Mouse (Mus musculus): ENCODE measurements around the gene Tbc1d16. TPM values are rescaled to one million over a fixed set of nuclear protein-coding genes. Genes with fewer than 3 reads are reported as not detected.

Tbc1d16 gene
- polyA plus RNA-seq, 1 experiment from 2014 or later: 41.1 TPM

DNA sequence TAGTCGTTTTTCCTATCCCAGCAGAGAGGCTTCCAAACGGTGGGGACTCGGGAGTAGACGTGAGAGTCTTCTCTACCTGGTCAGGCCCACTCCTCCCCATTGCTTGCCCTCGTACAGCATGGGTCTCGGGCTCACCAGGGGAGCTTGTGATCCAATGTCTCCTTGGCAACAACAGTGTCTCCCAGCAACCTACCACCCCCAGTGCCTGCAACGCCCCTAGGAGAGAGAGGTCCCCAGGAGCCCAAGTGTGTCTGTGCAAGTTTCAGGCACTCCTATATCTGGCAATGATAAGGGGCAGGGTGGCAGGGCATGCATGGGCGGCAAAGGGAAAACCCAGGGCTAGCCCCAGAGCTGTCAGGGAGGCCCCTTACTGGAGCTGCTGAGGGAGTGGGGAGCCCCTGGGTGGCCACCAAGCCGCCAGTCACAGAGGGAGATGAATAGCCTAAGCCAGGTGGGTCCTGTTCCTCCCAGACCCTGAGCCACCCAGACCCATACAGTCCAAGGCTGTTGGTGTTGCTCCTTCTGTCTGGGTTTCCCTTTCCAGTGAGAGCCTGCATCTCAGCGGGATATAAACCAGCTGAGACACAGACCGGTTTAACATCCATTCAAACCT lies 99.5 kb downstream of the Tbc1d16 start:
- H3K27me3 ChIP-seq (ENCODE audit: control insufficient read depth, insufficient read depth, low read length): no peaks in the 10 kb centered on the region
- H3K36me3 ChIP-seq (ENCODE audit: control insufficient read depth, insufficient read depth, low read length): no peaks in the 10 kb centered on the region
- peaks cover 38% of the 10 kb centered on the region for H3K4me1 ChIP-seq (ENCODE audit: control insufficient read depth, insufficient read depth, low read length)
- H3K4me3 ChIP-seq (replicated peaks; ENCODE audit: low read depth, low read length): no peak overlapping the region
- WGBS: 38% methylated on average over 11 of the region's 11 CpGs
- H3K27ac ChIP-seq (replicated peaks; ENCODE audit: low read depth, low read length): 0 out of 2 replicates have a peak overlapping the region, but pooled peaks have one; percentile 8
- H3K9me3 ChIP-seq (ENCODE audit: control insufficient read depth, low read length): no peaks in the 10 kb centered on the region
- DNase-seq: no peak
- no peak for ATAC-seq (ENCODE audit: low FRiP score, low TSS enrichment)
- no peak overlapping the region for H3K4me2 ChIP-seq (ENCODE audit: low read length)
- H3K9ac ChIP-seq (replicated peaks; ENCODE audit: low read length): peak overlapping the region; percentile 20; the same call in 1 of the 2 replicates

DNA sequence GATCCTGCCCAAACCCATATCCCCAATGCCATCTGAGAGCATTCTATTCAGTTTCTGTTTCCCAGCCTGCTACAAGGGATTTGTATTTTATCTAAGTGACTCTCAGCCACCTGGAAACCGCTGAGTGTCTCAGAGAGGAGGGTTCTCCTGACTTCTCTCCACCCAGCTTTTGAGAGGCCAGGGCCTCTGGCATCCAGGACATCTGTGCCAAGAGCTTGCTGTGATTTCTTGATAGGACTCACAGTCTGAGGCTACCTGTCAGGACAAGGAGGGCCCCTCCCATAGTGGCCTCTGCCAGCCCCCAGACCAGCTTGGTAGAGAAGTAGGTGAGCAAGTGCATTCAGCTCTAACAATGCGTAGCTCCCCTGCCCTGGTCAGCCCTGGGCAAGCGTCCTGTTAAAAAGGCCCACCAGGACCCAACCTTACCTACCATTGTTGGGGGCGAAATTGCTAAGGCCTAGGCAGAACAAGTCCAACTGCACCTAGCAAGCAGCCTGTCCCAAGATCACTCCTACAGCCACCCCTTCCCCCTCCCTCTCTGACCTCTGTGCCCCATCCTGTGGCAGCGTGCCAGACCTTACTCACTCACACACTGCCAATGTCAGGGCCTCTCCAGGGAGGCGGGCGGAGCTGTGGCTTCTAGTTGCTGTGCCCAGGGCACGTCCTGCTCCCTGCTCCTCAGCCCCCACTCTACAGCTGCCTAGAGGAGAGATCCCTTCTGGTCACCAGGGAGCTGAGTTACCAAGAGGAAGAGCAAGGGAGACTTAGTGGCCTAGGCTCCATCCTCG lies 100.4 kb downstream of the Tbc1d16 start:
- H3K9ac ChIP-seq (replicated peaks; ENCODE audit: low read length): 0 out of 2 replicates have a peak overlapping the region, but pooled peaks have one; percentile 20
- no peaks in the 10 kb centered on the region for H3K9me3 ChIP-seq (ENCODE audit: control insufficient read depth, low read length)
- H3K4me3 ChIP-seq (replicated peaks; ENCODE audit: low read depth, low read length): no peak overlapping the region
- H3K27me3 ChIP-seq (ENCODE audit: control insufficient read depth, insufficient read depth, low read length): no peaks in the 10 kb centered on the region
- H3K36me3 ChIP-seq (ENCODE audit: control insufficient read depth, insufficient read depth, low read length): no peaks in the 10 kb centered on the region
- DNase-seq: peak; percentile 56
- H3K4me2 ChIP-seq (ENCODE audit: low read length): no peak overlapping the region
- peaks cover 37% of the 10 kb centered on the region for H3K4me1 ChIP-seq (ENCODE audit: control insufficient read depth, insufficient read depth, low read length)
- no peak for ATAC-seq (ENCODE audit: low FRiP score, low TSS enrichment)
- 64% methylated on average over 9 of the region's 9 CpGs for WGBS
- 0 out of 2 replicates have a peak overlapping the region, but pooled peaks have one; percentile 13 for H3K27ac ChIP-seq (replicated peaks; ENCODE audit: low read depth, low read length)

DNA sequence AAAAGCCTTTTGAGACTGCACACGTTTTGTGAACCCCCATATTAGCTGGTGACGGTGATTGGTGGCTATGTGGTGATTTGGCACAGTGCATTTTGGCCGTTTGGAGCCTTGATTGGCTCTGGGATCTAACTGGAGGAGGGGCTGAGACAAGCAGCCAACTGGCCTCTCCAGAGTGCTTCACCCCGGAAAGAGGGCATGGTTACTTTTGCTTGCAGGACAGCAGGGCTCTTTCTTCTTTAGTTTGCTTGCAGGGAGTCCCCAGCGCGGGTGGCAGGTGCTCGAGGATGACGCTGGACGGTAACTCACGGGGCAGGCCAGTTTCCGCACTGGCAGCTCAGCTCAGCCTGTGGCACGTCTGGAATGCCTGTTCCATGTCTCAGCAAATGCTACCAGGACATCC lies 101.2 kb downstream of the Tbc1d16 start:
- Histone ChIP-seq H3K27ac (replicated peaks; ENCODE audit: low read depth, low read length) (0 out of 2 replicates have a peak overlapping the region, but pooled peaks have one; percentile 28), H3K36me3 (ENCODE audit: control insufficient read depth, insufficient read depth, low read length) (no peaks in the 10 kb centered on the region), H3K4me3 (replicated peaks; ENCODE audit: low read depth, low read length) (no peak overlapping the region), H3K4me1 (ENCODE audit: control insufficient read depth, insufficient read depth, low read length) (peaks cover 37% of the 10 kb centered on the region), H3K4me2 (ENCODE audit: low read length) (no peak overlapping the region; the same call in 1 of the 2 replicates), H3K27me3 (ENCODE audit: control insufficient read depth, insufficient read depth, low read length) (no peaks in the 10 kb centered on the region), H3K9ac (replicated peaks; ENCODE audit: low read length) (no peak overlapping the region; the same call in 1 of the 2 replicates), H3K9me3 (ENCODE audit: control insufficient read depth, low read length) (no peaks in the 10 kb centered on the region)
- ATAC-seq (ENCODE audit: low FRiP score, low TSS enrichment) (no peak), DNase-seq (no peak)
- 27% methylated on average over 12 of the region's 12 CpGs for WGBS

DNA sequence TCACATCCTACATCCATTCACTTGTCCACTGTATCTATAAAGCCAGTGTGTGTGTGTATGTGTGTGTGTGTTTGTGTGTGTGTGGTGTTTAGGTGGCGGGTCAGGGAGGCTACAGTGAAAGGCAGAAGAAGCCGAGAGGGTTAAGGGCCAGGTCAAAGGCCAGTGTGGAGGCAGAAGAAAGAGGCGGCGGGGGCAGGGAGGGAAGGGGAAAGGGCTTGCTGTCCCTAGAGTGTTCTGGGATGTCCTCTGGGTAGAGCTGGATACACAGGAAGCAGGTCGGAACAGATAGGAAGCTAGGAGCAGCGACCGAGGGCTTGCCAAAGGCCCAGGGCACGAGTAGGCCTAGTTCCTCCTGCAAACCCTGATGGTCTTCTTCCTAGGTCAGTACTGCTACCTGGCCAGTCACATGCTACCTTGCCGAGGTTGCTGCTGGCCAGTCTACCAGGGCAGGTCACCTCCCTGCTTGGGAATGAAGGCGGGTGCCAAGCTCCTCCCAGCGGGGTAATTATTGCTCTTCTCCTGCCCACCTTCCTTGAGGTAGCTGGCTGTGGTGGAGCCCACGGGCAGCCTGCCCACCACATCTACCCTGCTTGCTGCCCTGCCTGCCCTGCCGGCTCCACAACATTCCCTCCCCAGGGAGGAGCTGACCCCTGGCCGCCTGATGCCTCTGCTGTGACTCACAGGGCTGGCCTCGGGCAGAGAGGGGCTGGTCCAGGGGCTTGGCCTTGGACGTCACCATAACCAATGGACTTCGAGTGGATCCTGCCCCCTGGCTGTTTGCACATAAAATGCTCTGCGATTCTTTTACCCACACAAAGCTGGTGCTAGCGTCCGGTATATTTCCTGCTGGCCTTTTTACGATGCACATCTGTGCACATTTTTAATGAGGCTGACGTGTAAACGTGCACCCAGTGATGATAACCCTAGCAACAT lies 102.1 kb downstream of the Tbc1d16 start:
- Histone ChIP-seq H3K27ac (replicated peaks; ENCODE audit: low read depth, low read length) (peak overlapping the region; percentile 28; the same call in 1 of the 2 replicates), H3K4me1 (ENCODE audit: control insufficient read depth, insufficient read depth, low read length) (peaks cover 37% of the 10 kb centered on the region), H3K4me2 (ENCODE audit: low read length) (peak overlapping the region; percentile 15; the same call in 1 of the 2 replicates), H3K36me3 (ENCODE audit: control insufficient read depth, insufficient read depth, low read length) (no peaks in the 10 kb centered on the region), H3K9ac (replicated peaks; ENCODE audit: low read length) (no peak overlapping the region; the same call in 1 of the 2 replicates), H3K9me3 (ENCODE audit: control insufficient read depth, low read length) (no peaks in the 10 kb centered on the region), H3K4me3 (replicated peaks; ENCODE audit: low read depth, low read length) (no peak overlapping the region), H3K27me3 (ENCODE audit: control insufficient read depth, insufficient read depth, low read length) (no peaks in the 10 kb centered on the region)
- peak; percentile 76 for DNase-seq
- 0 out of 2 replicates have a peak, but pooled peaks have one; percentile 29 for ATAC-seq (ENCODE audit: low FRiP score, low TSS enrichment)
- 38% methylated on average over 23 of the region's 23 CpGs for WGBS

DNA sequence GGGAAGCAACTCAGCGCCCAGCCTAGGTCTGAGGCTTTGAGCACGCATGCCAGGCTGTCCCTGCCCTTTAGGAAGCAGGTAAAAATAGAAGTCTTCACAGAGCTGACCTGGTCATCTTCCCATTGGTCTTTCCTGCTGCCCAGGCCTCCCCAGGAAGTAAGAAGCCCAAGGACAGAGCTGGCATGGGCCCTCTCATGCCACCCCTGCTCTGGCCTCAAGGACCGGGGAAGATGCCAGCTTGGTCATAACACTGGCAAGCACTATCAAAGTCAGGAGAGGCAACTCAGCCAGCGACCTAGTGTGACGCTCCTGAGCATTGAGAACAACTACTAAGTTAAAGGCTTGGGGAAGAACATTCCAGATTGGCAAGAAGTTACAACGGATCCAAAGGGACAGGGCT lies 103.8 kb downstream of the Tbc1d16 start:
- Histone ChIP-seq H3K4me3 (replicated peaks; ENCODE audit: low read depth, low read length) (no peak overlapping the region), H3K27ac (replicated peaks; ENCODE audit: low read depth, low read length) (no peak overlapping the region), H3K9me3 (ENCODE audit: control insufficient read depth, low read length) (no peaks in the 10 kb centered on the region), H3K4me1 (ENCODE audit: control insufficient read depth, insufficient read depth, low read length) (peaks cover 32% of the 10 kb centered on the region), H3K36me3 (ENCODE audit: control insufficient read depth, insufficient read depth, low read length) (no peaks in the 10 kb centered on the region), H3K4me2 (ENCODE audit: low read length) (no peak overlapping the region), H3K9ac (replicated peaks; ENCODE audit: low read length) (no peak overlapping the region), H3K27me3 (ENCODE audit: control insufficient read depth, insufficient read depth, low read length) (no peaks in the 10 kb centered on the region)
- DNase-seq (no peak), ATAC-seq (ENCODE audit: low FRiP score, low TSS enrichment) (no peak)
- WGBS: 95% methylated on average over 6 of the region's 6 CpGs

DNA sequence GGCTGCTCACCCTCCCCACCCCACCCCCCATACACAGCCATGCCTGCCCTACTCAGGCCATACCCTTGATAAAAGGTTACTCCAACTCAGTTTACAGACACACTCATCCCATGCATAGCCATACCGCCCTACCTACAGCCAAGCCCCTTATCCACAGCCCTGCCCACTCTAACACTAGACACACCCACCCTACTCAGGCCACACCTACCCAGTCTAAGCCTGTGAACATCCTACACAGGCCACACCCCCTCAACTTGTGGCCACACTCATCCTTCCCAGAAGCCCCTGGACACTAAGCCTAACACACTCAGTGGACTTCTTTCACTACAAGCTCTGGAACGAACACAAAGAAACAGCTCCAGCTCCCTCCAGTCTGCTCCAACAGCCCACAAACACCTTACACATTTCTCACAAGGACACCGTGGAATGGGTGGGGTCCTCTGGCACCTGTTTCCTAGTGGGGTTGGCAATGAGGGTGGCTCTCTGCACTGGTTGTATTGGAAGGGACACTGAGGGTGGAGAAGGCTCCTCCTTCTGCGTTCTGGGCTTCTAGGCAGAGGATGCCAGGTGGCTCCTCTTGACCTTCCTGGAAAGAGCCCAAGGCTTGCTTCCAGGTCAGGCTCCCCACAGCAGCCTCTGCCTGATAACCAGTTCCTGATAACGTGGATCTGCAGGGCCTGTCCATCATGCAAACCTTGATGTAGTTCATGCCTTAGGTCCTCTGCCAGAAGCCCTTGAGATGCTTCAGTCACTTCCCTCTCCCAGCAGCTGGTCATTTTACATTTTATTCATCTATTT lies 104.6 kb downstream of the Tbc1d16 start:
- ATAC-seq (ENCODE audit: low FRiP score, low TSS enrichment) (no peak), DNase-seq (no peak)
- Histone ChIP-seq H3K27ac (replicated peaks; ENCODE audit: low read depth, low read length) (no peak overlapping the region), H3K36me3 (ENCODE audit: control insufficient read depth, insufficient read depth, low read length) (no peaks in the 10 kb centered on the region), H3K9ac (replicated peaks; ENCODE audit: low read length) (no peak overlapping the region), H3K27me3 (ENCODE audit: control insufficient read depth, insufficient read depth, low read length) (no peaks in the 10 kb centered on the region), H3K9me3 (ENCODE audit: control insufficient read depth, low read length) (no peaks in the 10 kb centered on the region), H3K4me3 (replicated peaks; ENCODE audit: low read depth, low read length) (no peak overlapping the region), H3K4me1 (ENCODE audit: control insufficient read depth, insufficient read depth, low read length) (peaks cover 31% of the 10 kb centered on the region), H3K4me2 (ENCODE audit: low read length) (no peak overlapping the region)
- 85% methylated on average over 5 of the region's 5 CpGs for WGBS

DNA sequence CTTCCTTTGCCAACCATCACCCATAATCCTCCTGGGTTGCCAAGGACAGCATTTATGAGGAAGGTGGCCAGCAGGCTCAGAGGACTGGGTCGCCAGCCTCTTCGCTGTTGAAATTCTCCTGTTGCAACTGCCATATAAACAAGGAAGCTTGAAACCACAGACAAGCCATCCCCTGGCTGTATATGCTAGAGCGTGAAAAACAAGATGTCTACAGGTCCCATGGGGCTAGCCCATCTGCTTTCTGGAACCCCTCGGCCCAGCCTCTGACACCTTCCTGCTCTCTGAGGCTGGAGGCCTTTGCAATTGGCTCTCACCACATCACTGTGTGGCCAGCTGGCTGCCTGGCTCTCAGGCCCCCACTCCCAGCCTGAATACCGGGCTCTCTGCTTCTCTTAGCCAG lies 105.9 kb downstream of the Tbc1d16 start:
- ATAC-seq (ENCODE audit: low FRiP score, low TSS enrichment): no peak
- Histone ChIP-seq H3K9me3 (ENCODE audit: control insufficient read depth, low read length) (no peaks in the 10 kb centered on the region), H3K4me3 (replicated peaks; ENCODE audit: low read depth, low read length) (no peak overlapping the region), H3K36me3 (ENCODE audit: control insufficient read depth, insufficient read depth, low read length) (no peaks in the 10 kb centered on the region), H3K4me2 (ENCODE audit: low read length) (no peak overlapping the region), H3K4me1 (ENCODE audit: control insufficient read depth, insufficient read depth, low read length) (peaks cover 18% of the 10 kb centered on the region), H3K27me3 (ENCODE audit: control insufficient read depth, insufficient read depth, low read length) (no peaks in the 10 kb centered on the region), H3K9ac (replicated peaks; ENCODE audit: low read length) (no peak overlapping the region), H3K27ac (replicated peaks; ENCODE audit: low read depth, low read length) (no peak overlapping the region)
- 85% methylated on average over 5 of the region's 5 CpGs for WGBS
- no peak for DNase-seq

DNA sequence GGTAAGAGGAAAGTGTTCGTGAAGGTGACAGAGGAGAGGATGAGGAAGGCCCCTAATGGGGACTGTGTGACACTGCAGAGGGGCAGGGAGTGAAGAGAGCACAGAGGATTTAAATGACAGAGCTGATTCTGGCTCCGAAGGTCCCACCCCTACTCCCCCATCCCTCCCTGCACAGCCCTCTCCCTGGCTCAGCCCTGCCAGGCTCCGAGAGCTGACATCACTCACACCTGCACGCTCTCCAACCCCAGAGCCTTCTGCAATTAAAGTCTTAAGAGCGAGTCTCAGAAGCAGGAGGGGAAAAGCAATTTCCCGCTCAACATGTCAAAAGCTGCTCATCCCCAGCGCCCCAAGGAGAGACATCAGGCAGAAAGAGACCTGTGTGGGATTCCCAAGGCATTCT lies 109.4 kb downstream of the Tbc1d16 start:
- Histone ChIP-seq H3K4me2 (ENCODE audit: low read length) (no peak overlapping the region), H3K9ac (replicated peaks; ENCODE audit: low read length) (no peak overlapping the region), H3K27ac (replicated peaks; ENCODE audit: low read depth, low read length) (no peak overlapping the region), H3K4me3 (replicated peaks; ENCODE audit: low read depth, low read length) (no peak overlapping the region), H3K36me3 (ENCODE audit: control insufficient read depth, insufficient read depth, low read length) (no peaks in the 10 kb centered on the region), H3K4me1 (ENCODE audit: control insufficient read depth, insufficient read depth, low read length) (0 out of 2 replicates have a peak, but pooled peaks cover 5% of the 10 kb centered on the region), H3K9me3 (ENCODE audit: control insufficient read depth, low read length) (no peaks in the 10 kb centered on the region), H3K27me3 (ENCODE audit: control insufficient read depth, insufficient read depth, low read length) (no peaks in the 10 kb centered on the region)
- WGBS: 18% methylated on average over 7 of the region's 7 CpGs
- no peak for ATAC-seq (ENCODE audit: low FRiP score, low TSS enrichment)
- DNase-seq: no peak
